Mouse (Mus musculus) yolk sac, embryonic 10.5 days (tissue): ENCODE data around the gene Rhcg.
A peak's percentile ranks its signal among the peaks of the same experiment; 100 is the strongest.

Experiments
- DNase-seq: peaks from one replicate; pipeline ENCODE4 v3.0.0-alpha.2; 2017; ENCODE audit warnings: low spot score

Rhcg gene

GRCm38 (mm10) chr7:79617418-79617817 is at the start of gene Rhcg:
Rhcg (minus strand) TSS chr7:79617657.
- DNase-seq: no peak

- no peak for DNase-seq
Observed at GRCm38 (mm10) chr7:79666690-79667089, 49.2 kb upstream of the Rhcg start.

- no peak for DNase-seq
Observed at GRCm38 (mm10) chr7:79661253-79661890, 43.9 kb upstream of the Rhcg start.

- peak; percentile 42 for DNase-seq
Observed at GRCm38 (mm10) chr7:79660291-79661150, 43.1 kb upstream of the Rhcg start.

GRCm38 (mm10) chr7:79659578-79660290 is 42.3 kb upstream of the Rhcg start, which contains the start of gene Ticrr:
Ticrr (plus strand) TSS chr7:79660196.
- peak; percentile 98 for DNase-seq

GRCm38 (mm10) chr7:79654586-79654985 is 37.1 kb upstream of the Rhcg start:
- DNase-seq: no peak

- DNase-seq: no peak
Observed at GRCm38 (mm10) chr7:79654185-79654584, 36.7 kb upstream of the Rhcg start.

- DNase-seq: no peak
Observed at GRCm38 (mm10) chr7:79649005-79649404, 31.5 kb upstream of the Rhcg start.

- no peak for DNase-seq
Observed at GRCm38 (mm10) chr7:79647233-79647632, 29.8 kb upstream of the Rhcg start.

GRCm38 (mm10) chr7:79631773-79632348 is 14.4 kb upstream of the Rhcg start:
- no peak for DNase-seq

- DNase-seq: no peak
Observed at GRCm38 (mm10) chr7:79628271-79628913, 10.9 kb upstream of the Rhcg start.

GRCm38 (mm10) chr7:79626170-79626569 is 8.7 kb upstream of the Rhcg start:
- DNase-seq: no peak

- no peak for DNase-seq
Observed at GRCm38 (mm10) chr7:79623086-79623485, 5.6 kb upstream of the Rhcg start.

- no peak for DNase-seq
Observed at GRCm38 (mm10) chr7:79619493-79619892, 2.0 kb upstream of the Rhcg start.

- no peak for DNase-seq
Observed at GRCm38 (mm10) chr7:79615941-79616340, 1.5 kb downstream of the Rhcg start.

- DNase-seq: no peak
Observed at GRCm38 (mm10) chr7:79615008-79615407, 2.4 kb downstream of the Rhcg start.

- DNase-seq: no peak
Observed at GRCm38 (mm10) chr7:79613314-79613713, 4.1 kb downstream of the Rhcg start.

- DNase-seq: peak; percentile 10
Observed at GRCm38 (mm10) chr7:79612783-79613182, 4.7 kb downstream of the Rhcg start.

GRCm38 (mm10) chr7:79611901-79612300 is 5.6 kb downstream of the Rhcg start:
- DNase-seq: no peak

- DNase-seq: peak; percentile 42
Observed at GRCm38 (mm10) chr7:79607263-79607921, 10.1 kb downstream of the Rhcg start.

- no peak for DNase-seq
Observed at GRCm38 (mm10) chr7:79606766-79607165, 10.7 kb downstream of the Rhcg start.
